Mouse (Mus musculus) spleen, postnatal 36 days (tissue): ENCODE measurements around the gene Nme2.
"Not testable (repeated sequence)": the region's sequence is repeated elsewhere in the genome, so short reads cannot be mapped to it uniquely, and the experiment has no call there.

Source experiments
- DNase-seq, 2 experiments: peaks; one replicate each; pipeline ENCODE4 v3.0.0; 2022; ENCODE audit warnings: low spot score in 2 of 2, mixed read lengths in 1 of 2

Nme2 gene

GRCm38 (mm10) chr11:93967381-93967780, 11.3 kb upstream of the Nme2 start:
- no peak for DNase-seq

- no peak for DNase-seq
These were observed 9.3 kb upstream of the Nme2 start for GRCm38 (mm10) chr11:93965391-93965790.

GRCm38 (mm10) chr11:93963013-93963412, 7.0 kb upstream of the Nme2 start:
- no peak for DNase-seq

- no peak for DNase-seq
These were observed 5.4 kb upstream of the Nme2 start for GRCm38 (mm10) chr11:93961482-93961881.

GRCm38 (mm10) chr11:93957746-93958145, 1.7 kb upstream of the Nme2 start:
- no peak for DNase-seq

DNA sequence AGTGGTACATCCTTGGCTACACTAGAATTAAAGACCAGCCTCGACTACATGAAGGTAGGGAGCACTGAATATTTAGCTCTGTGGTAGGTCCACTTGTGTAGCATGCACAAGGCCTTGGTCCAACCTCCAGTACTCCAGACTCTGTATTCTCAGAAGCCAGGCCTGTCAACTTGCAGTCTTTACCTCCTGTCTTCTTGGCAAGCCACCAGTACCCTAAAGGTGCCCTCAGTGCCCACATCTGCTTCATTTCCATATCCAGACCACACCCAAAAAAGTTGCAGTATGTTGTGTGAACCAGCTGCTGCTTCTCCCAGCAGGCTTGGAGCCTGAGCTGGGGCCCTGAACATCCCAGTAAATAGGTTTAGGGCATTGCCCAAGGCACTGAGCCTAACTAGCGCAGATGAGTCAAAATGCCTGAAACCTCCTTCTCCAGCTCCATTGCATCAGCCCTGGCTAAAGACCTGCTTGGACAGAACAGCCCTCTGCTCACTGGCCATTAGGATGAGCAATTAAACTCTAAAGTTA, 1.0 kb upstream of the Nme2 start:
- DNase-seq, result no peak

- peak; percentile 94 to 96 for DNase-seq
These were observed 556 bp downstream of the Nme2 start for GRCm38 (mm10) chr11:93955256-93956150.

GRCm38 (mm10) chr11:93954738-93955255, 1.3 kb downstream of the Nme2 start:
- DNase-seq, result no peak

GRCm38 (mm10) chr11:93952376-93952775, 3.7 kb downstream of the Nme2 start:
- DNase-seq, result no peak

DNA sequence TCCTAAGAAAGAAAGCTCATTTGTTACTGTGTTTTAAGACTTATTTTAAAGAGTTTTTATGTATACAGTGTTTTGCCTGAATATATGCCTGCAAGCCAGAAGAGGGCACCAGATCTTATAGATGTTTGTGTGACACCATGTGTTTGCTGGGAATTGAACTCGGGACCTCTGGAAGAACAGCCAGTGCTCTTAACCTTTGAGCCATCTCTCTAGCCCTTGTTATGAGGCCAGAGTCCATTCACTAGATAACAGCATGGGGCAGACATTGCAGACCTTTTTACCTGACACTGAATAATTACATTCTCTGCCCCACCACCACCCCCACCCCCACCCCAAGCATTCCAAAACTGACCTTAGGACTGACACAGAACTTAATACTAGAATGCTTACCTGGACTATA, 6.0 kb downstream of the Nme2 start:
- DNase-seq, result no peak

GRCm38 (mm10) chr11:93948887-93949567, 7.0 kb downstream of the Nme2 start:
- DNase-seq, result no peak

- DNase-seq, result no peak
These were observed 11.1 kb downstream of the Nme2 start for GRCm38 (mm10) chr11:93944986-93945385.

DNA sequence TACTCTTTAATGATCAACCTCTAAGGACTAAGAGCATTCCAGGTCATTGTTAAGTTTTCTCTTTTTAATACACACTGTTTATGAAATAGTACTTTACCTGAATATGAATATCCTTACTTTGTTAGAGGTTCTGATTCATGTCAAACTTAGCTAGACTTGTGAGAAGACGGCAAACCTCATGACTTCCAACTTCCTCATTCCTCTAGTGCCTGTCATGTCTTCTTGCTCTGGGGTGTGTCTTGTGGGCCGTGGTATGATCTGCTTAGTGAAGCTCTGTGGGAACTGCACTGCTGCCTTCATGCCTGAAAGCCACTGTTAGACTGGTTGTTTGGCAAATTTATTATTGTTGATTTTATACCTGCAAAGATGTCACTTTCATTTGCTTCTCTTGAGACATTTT, 15.2 kb downstream of the Nme2 start:
- DNase-seq, result peak; percentile 46 to 50

DNA sequence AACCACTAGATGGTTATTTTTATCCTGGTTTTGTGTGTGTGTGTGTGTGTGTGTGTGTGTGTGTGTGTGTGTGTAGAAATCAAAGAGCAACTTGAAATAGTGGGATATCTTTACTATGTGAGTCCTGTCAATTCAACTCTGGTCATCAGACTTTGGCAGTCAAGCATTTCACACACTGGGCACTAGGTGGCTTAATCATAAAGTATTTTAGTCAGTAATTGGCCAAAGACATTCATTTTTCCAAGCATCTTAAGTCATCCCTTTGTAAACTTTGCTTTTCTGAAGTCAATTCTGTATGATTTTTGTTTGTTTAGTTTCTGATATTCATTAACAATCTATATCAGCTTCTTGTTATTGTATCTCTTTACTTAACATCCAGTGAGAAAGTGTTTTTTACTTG, 27.0 kb downstream of the Nme2 start:
- DNase-seq, result no peak

DNA sequence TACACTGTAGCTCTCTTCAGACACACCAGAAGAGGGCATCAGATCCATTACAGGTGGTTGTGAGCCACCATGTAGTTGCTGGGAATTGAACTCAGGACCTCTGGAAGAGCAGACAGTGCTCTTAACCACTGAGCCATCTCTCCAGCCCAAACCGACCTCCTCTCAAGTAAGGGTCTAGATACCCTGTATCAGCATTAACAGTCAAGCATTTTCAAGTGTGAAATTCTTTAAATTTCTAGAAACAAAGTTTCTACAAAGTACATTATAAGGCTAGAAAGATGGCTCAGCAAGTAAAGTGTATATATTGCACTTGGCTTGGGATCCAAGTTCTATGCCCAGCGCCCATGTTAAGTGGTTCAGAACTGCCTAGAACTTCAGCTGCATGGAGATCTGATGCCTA, 41.0 kb downstream of the Nme2 start:
- not testable (repeated sequence) for DNase-seq

- no peak for DNase-seq
These were observed 44.5 kb downstream of the Nme2 start for GRCm38 (mm10) chr11:93911603-93912002.

DNA sequence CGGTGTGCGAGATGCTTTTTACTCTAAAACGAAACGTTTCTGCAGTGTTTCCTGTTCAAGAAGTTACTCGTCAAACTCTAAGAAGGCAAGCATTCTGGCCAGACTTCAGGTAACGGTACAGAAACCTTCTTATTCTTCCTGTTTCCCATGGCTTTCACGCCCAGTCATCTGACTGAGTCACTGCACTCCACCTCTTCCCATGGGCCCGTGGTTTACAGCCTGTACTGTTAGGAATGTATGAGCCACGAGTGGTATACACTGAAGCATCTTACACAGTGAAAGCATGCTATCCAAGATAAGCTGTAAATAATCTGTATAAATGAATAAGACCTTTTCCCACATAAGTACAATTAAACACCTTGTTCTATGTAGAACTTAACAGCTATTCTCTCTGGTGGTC, 47.2 kb downstream of the Nme2 start:
- no peak for DNase-seq

- DNase-seq, result no peak
These were observed 48.2 kb downstream of the Nme2 start for GRCm38 (mm10) chr11:93907839-93908238.

- no peak for DNase-seq
These were observed 49.2 kb downstream of the Nme2 start for GRCm38 (mm10) chr11:93906834-93907233.
